Mouse (Mus musculus) limb, embryonic 13.5 days (tissue): ENCODE results near the gene Abhd14a. TPM values are rescaled to one million over a fixed set of nuclear protein-coding genes. Genes with fewer than 3 reads are reported as not detected.

Source experiments
- ATAC-seq: fragments of 200-750 bp; cut with Nextera tagmentation; 2 replicates; pipeline ENCODE4 v1.8.0; 2017; ENCODE audit warnings: low read depth, moderate number of reproducible peaks, moderate TSS enrichment; ENCODE audit not compliant: low FRiP score
- H3K27ac ChIP-seq: fragments of 300-500 bp; sonication (generic); 2 replicates; pipeline ENCODE4 v1.5.1; 2015; ENCODE audit warnings: inconsistent platforms, mild to moderate bottlenecking, moderate library complexity
- H3K27me3 ChIP-seq: fragments of 300-500 bp; sonication (generic); 2 replicates; pipeline ENCODE4 v1.6.1; 2015; ENCODE audit warnings: mild to moderate bottlenecking, inconsistent platforms
- H3K36me3 ChIP-seq: fragments of 300-500 bp; sonication (generic); 2 replicates; pipeline ENCODE4 v1.6.1; 2015; ENCODE audit warnings: inconsistent platforms, mild to moderate bottlenecking, moderate library complexity
- H3K4me1 ChIP-seq: fragments of 300-500 bp; sonication (generic); 2 replicates; pipeline ENCODE4 v1.6.1; 2015; ENCODE audit warnings: inconsistent platforms
- H3K4me2 ChIP-seq: fragments of 300-500 bp; sonication (generic); replicated peaks from 2 replicates; pipeline ENCODE4 v1.6.1; 2015; ENCODE audit warnings: inconsistent platforms, mild to moderate bottlenecking, moderate library complexity
- H3K4me3 ChIP-seq: fragments of 300-500 bp; sonication (generic); 2 replicates; pipeline ENCODE4 v1.5.1; 2015; ENCODE audit warnings: moderate library complexity, mild to moderate bottlenecking, inconsistent platforms
- H3K9ac ChIP-seq: fragments of 300-500 bp; sonication (generic); 2 replicates; pipeline ENCODE4 v1.6.1; 2015; ENCODE audit warnings: mild to moderate bottlenecking, inconsistent platforms
- H3K9me3 ChIP-seq: fragments of 300-500 bp; sonication (generic); 2 replicates; pipeline ENCODE4 v1.6.1; 2016; ENCODE audit warnings: inconsistent platforms
- WGBS: fragments of 180-500 bp; shearing (Covaris S2); methylation state at CpG from one replicate; pipeline ENCODE4 v1.1.7; 2015; 5-methylcytosine and 5-hydroxymethylcytosine counted together
- polyA plus RNA-seq: library from polyadenylated mRNA; unstranded; fragments of >200 nt; fragmentation: Nextera tagmentation; extraction: Ambion mirVana; gene quantifications from 2 replicates; pipeline ENCODE4 v1.2.1, GENCODE M21; 2015

Gene Abhd14a
- polyA plus RNA-seq, 1 experiment from 2014 or later, result 75.5 TPM

GRCm38 (mm10) chr9:106476002-106476923 lies 28.8 kb upstream of the Abhd14a start:
- H3K4me3 ChIP-seq, result peak overlapping the region; percentile 79
- peaks cover 20% of the 10 kb centered on the region for H3K36me3 ChIP-seq
- peak overlapping the region; percentile 46; the same call in 1 of the 2 replicates for H3K9ac ChIP-seq
- H3K27me3 ChIP-seq, result no peaks in the 10 kb centered on the region
- peak overlapping the region; percentile 52 for H3K4me2 ChIP-seq
- no peaks in the 10 kb centered on the region for H3K9me3 ChIP-seq
- WGBS, result 25% methylated on average over 16 of the region's 16 CpGs
- ATAC-seq, result peak; percentile 30
- peaks cover 39% of the 10 kb centered on the region for H3K4me1 ChIP-seq
- peak overlapping the region; percentile 62 for H3K27ac ChIP-seq

GRCm38 (mm10) chr9:106475663-106476001 lies 28.2 kb upstream of the Abhd14a start, which contains the start of gene Rrp9:
Gene Rrp9, plus strand, starts transcription at chr9:106475963.
- H3K27me3 ChIP-seq, result no peaks in the 10 kb centered on the region
- peaks cover 13% of the 10 kb centered on the region for H3K36me3 ChIP-seq
- H3K4me1 ChIP-seq, result peaks cover 39% of the 10 kb centered on the region
- no peaks in the 10 kb centered on the region for H3K9me3 ChIP-seq
- H3K4me3 ChIP-seq, result peak within 1 kb of the TSS; percentile 79
- H3K27ac ChIP-seq, result peak within 1 kb of the TSS; percentile 62
- H3K9ac ChIP-seq, result peak within 1 kb of the TSS; percentile 46; the same call in 1 of the 2 replicates
- 90% methylated on average over 10 of the region's 10 CpGs for WGBS
- peak within 1 kb of the TSS; percentile 52 for H3K4me2 ChIP-seq
- no peak for ATAC-seq

GRCm38 (mm10) chr9:106475046-106475445 lies 27.6 kb upstream of the Abhd14a start:
- H3K36me3 ChIP-seq, result peaks cover 8% of the 10 kb centered on the region
- no peaks in the 10 kb centered on the region for H3K9me3 ChIP-seq
- H3K4me2 ChIP-seq, result peak overlapping the region; percentile 35
- H3K27ac ChIP-seq, result no peak overlapping the region
- ATAC-seq, result no peak
- H3K9ac ChIP-seq, result peak overlapping the region; percentile 39; the same call in 1 of the 2 replicates
- H3K4me3 ChIP-seq, result peak overlapping the region; percentile 1; the same call in 1 of the 2 replicates
- 71% methylated on average over 7 of the region's 7 CpGs for WGBS
- peaks cover 39% of the 10 kb centered on the region for H3K4me1 ChIP-seq
- no peaks in the 10 kb centered on the region for H3K27me3 ChIP-seq

- ATAC-seq, result no peak; the same call in 1 of the 2 replicates
- 12% methylated on average over 6 of the region's 6 CpGs for WGBS
- H3K4me3 ChIP-seq, result no peak overlapping the region
- peak overlapping the region; percentile 35 for H3K4me2 ChIP-seq
- no peaks in the 10 kb centered on the region for H3K27me3 ChIP-seq
- peaks cover 4% of the 10 kb centered on the region; the same call in 1 of the 2 replicates for H3K36me3 ChIP-seq
- peaks cover 39% of the 10 kb centered on the region for H3K4me1 ChIP-seq
- H3K9me3 ChIP-seq, result no peaks in the 10 kb centered on the region
- H3K27ac ChIP-seq, result no peak overlapping the region
- H3K9ac ChIP-seq, result peak overlapping the region; percentile 55; the same call in 1 of the 2 replicates
Measured at GRCm38 (mm10) chr9:106474456-106474855, 27.0 kb upstream of the Abhd14a start.

DNA sequence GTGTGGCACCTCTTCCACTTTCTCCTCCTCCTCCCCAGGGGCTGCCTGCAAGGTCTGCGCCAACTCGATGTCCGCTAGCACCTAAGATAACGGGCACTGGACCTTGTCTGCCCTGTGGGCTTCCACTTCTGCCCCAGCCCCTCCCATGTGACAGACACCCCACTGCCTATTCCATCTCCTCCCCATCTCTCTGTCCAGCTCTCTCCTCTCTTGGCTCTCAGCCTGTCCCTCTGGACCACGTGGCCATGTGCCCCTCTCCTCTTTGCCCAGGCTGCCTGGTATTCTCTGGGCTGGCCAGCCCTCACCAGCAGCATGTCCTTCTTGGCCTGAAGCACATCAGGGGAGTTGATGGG lies 26.3 kb upstream of the Abhd14a start:
- no peaks in the 10 kb centered on the region for H3K36me3 ChIP-seq
- H3K27ac ChIP-seq, result no peak overlapping the region
- H3K4me2 ChIP-seq, result no peak overlapping the region
- WGBS, result 65% methylated on average over 2 of the region's 5 CpGs
- no peaks in the 10 kb centered on the region for H3K9me3 ChIP-seq
- ATAC-seq, result no peak
- no peaks in the 10 kb centered on the region for H3K27me3 ChIP-seq
- peaks cover 39% of the 10 kb centered on the region for H3K4me1 ChIP-seq
- no peak overlapping the region for H3K9ac ChIP-seq
- no peak overlapping the region for H3K4me3 ChIP-seq

GRCm38 (mm10) chr9:106473081-106473752 lies 25.7 kb upstream of the Abhd14a start:
- WGBS, result 87% methylated on average over 16 of the region's 16 CpGs
- no peak overlapping the region for H3K27ac ChIP-seq
- H3K4me1 ChIP-seq, result peaks cover 37% of the 10 kb centered on the region
- no peaks in the 10 kb centered on the region for H3K27me3 ChIP-seq
- H3K9ac ChIP-seq, result no peak overlapping the region
- no peaks in the 10 kb centered on the region for H3K9me3 ChIP-seq
- no peak for ATAC-seq
- H3K4me2 ChIP-seq, result no peak overlapping the region
- no peak overlapping the region for H3K4me3 ChIP-seq
- no peaks in the 10 kb centered on the region for H3K36me3 ChIP-seq

GRCm38 (mm10) chr9:106472321-106472720 lies 24.8 kb upstream of the Abhd14a start:
- Histone ChIP-seq H3K27me3 (no peaks in the 10 kb centered on the region), H3K9me3 (no peaks in the 10 kb centered on the region), H3K4me2 (no peak overlapping the region), H3K27ac (no peak overlapping the region), H3K36me3 (no peaks in the 10 kb centered on the region), H3K4me1 (peaks cover 31% of the 10 kb centered on the region), H3K9ac (0 out of 2 replicates have a peak overlapping the region, but pooled peaks have one; percentile 25), H3K4me3 (no peak overlapping the region)
- ATAC-seq, result no peak
- 71% methylated on average over 4 of the region's 4 CpGs for WGBS

DNA sequence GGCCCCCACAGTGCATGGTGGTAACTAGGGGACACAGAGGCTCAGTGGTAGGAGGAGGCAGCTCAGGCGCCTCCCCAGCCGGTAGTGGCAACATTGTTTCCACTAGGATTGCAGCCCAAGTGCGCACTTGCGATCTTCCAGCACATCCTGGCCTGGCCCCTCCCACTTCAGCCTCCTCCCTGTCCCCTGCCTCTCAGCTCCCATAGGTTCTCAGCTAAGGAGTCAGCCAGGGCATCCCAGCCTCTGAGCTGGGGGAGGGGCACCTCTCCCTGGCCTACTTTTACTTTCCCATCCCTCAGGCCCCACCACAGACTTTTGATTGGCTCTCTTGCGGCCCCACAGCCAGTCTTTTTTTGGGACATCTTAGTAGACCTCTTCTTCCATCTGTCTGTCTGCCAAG lies 24.4 kb upstream of the Abhd14a start:
- H3K9ac ChIP-seq, result no peak overlapping the region; the same call in 1 of the 2 replicates
- no peak overlapping the region for H3K27ac ChIP-seq
- peak overlapping the region; percentile 25 for H3K4me2 ChIP-seq
- no peak overlapping the region for H3K4me3 ChIP-seq
- ATAC-seq, result no peak
- H3K27me3 ChIP-seq, result no peaks in the 10 kb centered on the region
- no peaks in the 10 kb centered on the region for H3K9me3 ChIP-seq
- 8% methylated on average over 5 of the region's 5 CpGs for WGBS
- H3K4me1 ChIP-seq, result peaks cover 31% of the 10 kb centered on the region
- H3K36me3 ChIP-seq, result no peaks in the 10 kb centered on the region

DNA sequence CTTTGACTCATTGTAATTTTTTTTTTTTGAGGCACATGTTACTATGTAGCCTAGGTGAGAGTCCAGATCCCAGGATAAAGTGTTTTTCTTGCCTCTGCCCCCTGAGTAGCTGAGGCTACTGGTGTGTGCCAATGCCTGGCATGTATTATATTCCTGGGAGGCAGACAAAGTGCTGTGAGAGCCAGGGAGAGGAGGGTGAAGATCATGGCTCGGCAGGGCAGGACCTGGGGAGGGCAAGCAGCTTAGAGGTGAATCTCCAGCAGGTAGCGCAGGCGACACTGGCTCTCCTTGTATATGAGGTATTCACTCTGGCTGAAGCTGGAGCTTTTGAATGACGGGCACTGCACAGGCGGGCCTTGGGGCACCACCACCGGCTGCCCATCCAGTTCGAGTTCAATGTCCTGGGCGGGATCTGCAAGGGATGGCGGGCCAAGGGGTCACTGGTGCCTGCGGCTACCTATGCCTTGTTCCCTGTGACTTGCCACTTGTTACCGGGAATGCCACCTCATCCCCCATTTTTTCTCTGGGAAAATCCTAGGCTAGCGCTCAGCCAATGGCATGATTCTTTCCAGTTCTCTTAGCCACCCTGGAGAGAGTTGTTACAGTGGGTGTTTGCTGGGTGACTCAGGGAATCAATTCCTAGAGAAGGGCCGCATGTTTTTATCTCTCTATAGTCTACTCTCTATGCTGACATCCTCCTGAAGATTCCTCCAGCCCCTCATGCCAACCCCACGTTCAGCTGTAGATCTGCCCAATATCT lies 23.7 kb upstream of the Abhd14a start:
- no peaks in the 10 kb centered on the region for H3K9me3 ChIP-seq
- H3K36me3 ChIP-seq, result no peaks in the 10 kb centered on the region
- H3K4me1 ChIP-seq, result peaks cover 25% of the 10 kb centered on the region
- no peak overlapping the region for H3K27ac ChIP-seq
- no peaks in the 10 kb centered on the region for H3K27me3 ChIP-seq
- no peak overlapping the region for H3K4me3 ChIP-seq
- peak overlapping the region; percentile 25 for H3K4me2 ChIP-seq
- H3K9ac ChIP-seq, result no peak overlapping the region; the same call in 1 of the 2 replicates
- 64% methylated on average over 14 of the region's 14 CpGs for WGBS
- no peak for ATAC-seq

DNA sequence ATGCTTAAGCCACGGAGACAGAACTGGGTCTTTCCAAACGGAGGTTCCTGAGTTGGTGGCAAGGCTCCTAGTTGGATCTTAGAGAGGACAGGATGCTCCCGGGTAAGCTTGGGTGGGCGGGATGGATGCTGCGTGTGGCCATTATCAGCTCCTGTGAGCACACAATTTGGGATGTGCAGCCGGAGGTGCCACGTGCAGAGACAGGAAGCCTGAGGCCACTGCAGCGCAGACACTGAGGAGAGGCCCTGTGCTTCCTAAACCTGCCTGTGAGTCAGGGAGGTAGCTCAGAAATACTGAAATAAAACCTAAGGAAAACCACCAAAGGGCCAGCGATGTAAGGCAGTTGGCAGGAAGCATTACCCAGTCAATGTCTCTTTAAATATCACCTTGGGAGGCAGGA lies 22.3 kb upstream of the Abhd14a start:
- H3K27me3 ChIP-seq, result peaks cover 5% of the 10 kb centered on the region; the same call in 1 of the 2 replicates
- H3K4me3 ChIP-seq, result no peak overlapping the region
- peaks cover 21% of the 10 kb centered on the region for H3K4me1 ChIP-seq
- H3K27ac ChIP-seq, result no peak overlapping the region
- H3K4me2 ChIP-seq, result no peak overlapping the region
- 62% methylated on average over 9 of the region's 9 CpGs for WGBS
- no peaks in the 10 kb centered on the region for H3K36me3 ChIP-seq
- H3K9ac ChIP-seq, result no peak overlapping the region
- ATAC-seq, result no peak
- no peaks in the 10 kb centered on the region for H3K9me3 ChIP-seq

DNA sequence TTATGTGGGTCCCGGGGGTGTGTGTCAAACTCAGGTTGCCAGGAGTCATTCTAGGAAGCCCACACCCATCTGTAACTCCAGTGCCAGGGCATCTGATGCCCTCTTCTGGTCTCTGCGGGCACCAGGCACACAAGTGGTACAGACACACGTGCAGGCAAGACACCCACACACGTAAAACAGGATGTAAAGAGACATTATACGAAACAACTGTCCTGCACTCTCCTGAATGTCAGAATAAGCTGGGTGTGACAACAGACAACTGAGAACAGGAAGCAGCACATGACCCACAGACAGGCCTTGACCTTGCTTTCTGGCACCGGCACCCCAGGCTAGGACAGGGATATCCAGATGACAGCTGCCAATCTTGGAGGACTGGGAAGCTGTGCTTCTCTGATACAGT lies 21.8 kb upstream of the Abhd14a start:
- no peak for ATAC-seq
- Histone ChIP-seq H3K36me3 (no peaks in the 10 kb centered on the region), H3K9me3 (no peaks in the 10 kb centered on the region), H3K4me2 (no peak overlapping the region), H3K4me1 (peaks cover 23% of the 10 kb centered on the region), H3K27ac (no peak overlapping the region; the same call in 1 of the 2 replicates), H3K4me3 (no peak overlapping the region), H3K9ac (no peak overlapping the region), H3K27me3 (peaks cover 5% of the 10 kb centered on the region; the same call in 1 of the 2 replicates)
- WGBS, result 72% methylated on average over 6 of the region's 6 CpGs
